Mouse (Mus musculus) brain, embryonic 18.5 days (tissue): ENCODE data around the gene Vgll4.

ENCODE experiments used
- DNase-seq: peaks from one replicate; pipeline ENCODE4 v3.0.0-alpha.2; 2012; ENCODE audit warnings: low read depth, low spot score

Gene Vgll4

GRCm38 (mm10) chr6:114919670-114920313 lies 50.0 kb downstream of the Vgll4 start:
- DNase-seq = no peak

DNA sequence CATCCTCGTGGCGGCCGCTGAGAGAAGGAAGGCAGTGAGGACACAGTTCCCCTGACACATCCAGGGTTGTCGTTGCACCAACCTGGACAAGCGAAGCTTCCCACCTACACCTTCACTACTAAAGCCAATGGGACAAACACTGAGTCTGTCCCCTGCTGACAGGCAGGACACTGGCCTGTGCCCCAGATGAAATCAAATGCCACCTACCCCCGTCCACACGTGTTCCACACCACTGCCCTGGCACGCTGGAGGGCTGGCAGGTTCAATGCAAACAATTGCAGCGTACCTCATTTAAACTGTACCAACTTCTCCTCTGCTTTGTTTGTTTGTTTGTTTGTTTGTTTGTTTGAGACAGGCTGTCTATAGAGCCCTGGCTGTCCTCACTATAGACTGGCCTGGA lies 50.8 kb downstream of the Vgll4 start:
- DNase-seq = no peak

DNA sequence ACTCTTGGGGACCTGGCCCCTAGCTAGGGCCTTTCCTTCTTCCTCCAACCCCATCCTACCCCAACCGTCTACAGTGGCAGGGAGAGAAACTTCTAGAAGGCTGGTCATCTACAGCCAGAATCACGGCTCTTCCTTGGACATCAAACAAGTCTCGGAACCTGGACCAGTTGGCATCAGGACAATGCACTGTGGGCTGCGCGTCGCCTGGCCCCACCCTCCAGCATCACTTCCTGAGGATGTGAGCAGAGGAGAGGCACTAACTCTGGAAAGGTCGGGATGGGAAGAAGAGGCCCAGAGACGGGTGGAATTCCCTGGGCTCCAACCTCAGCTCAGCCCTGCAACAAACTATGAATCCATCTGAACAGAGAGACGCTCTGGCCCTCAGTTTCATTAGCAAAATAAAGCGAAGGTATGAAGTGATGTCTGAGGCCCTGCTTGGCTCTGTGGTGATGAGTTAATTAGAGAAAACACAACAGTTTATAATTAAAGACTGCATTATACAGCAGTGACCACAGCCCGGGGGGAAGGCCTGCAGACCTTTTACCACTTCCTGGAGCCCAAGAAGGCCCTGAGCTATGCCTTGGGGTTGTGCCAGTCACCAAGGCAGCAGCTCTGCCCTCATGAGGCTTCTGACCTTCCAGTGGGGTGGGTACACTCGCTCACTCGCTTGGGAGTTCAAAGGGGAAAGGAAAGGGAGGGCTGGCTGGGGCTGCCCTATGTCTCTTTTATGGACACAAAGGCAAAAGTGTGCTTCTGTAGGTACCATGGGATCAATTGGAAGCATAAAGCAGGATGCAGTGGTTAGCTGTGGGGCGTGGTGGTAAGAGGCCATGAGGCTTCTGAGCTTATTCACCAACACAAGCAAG lies 51.8 kb downstream of the Vgll4 start:
- no peak for DNase-seq

GRCm38 (mm10) chr6:114917129-114917528 lies 52.7 kb downstream of the Vgll4 start:
- no peak for DNase-seq

DNA sequence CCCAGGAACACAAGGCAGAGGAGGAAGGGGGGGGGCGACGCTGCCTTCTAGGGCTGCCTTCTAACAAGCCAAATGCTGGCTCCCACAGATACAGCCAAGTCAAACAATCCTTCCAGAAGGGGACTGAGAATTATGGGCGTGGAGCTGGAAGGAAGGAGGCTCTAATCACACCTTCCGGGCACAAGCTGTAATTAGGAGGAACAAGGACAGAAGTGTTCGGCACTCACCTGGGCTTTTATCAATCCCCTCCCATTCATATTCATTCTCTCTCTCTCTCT lies 53.1 kb downstream of the Vgll4 start:
- DNase-seq = no peak

DNA sequence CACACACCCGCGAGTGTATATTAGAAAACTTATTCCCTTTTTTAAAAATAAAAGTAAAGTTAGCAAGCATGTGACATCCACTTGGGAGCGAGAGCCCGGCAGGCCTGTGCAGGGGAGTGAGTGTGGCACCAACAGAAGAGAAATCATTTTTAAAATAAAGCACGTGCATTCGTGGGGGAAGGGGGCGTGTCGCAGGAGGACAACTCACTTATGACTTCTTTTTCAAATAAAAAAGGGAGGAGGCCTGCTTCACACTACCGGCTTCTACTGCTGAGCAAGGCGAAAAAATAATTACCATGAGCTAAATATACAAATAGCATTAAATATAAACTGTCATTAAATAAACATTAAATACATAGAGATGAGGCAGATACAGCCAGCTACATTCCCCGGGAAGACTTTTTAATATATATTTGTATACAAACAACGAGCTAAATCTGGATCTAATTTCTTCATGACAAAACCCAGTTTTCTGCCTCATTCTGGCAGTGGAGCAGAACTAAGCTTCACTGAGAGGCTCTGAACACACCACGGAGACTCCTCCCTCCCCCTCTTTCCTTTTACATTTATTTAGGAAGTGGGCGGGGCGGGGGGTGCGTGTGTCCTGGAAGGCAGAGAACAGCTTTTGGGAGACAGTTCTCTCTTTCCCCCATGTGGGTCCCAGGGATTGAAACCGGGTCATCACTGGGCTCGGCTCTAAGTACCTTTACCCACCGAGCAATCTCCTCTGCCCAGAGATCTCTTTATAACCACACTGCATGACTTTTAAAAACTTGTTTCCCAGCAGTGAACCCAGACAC lies 53.7 kb downstream of the Vgll4 start:
- no peak for DNase-seq

DNA sequence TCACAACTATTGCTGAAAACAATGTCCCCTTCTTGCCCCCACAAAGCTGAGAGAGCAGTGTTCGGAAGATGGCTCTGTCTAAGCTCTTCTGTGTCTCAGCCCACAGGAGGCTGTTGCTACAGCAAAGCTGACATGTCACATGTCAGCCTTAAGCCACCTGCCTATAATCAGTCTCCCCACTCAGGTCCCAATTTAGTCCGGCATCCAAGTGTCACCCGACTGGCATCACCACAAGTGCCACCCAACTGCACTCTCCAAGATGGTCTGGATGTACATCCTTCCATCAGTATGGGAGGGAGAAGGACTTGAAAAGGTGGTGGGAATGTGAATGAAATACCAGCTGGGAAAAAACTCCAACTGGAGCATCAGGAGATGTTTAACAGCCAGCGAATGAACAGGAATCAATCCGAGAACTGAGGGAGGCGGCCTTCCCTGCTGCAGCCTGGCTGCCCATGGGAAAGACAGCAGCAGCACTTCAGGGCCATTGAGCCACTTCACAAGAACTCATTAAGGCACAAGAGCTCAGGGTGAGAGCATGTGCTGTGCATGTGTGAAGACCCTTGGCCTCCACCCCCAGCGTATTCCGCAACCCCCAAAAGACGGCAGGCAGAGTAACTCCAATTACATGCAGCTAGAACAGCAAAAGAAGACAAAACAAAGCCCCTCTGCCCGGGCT lies 55.6 kb downstream of the Vgll4 start:
- DNase-seq = no peak

- DNase-seq = no peak
Measured at GRCm38 (mm10) chr6:114913142-114913541, 56.7 kb downstream of the Vgll4 start.

DNA sequence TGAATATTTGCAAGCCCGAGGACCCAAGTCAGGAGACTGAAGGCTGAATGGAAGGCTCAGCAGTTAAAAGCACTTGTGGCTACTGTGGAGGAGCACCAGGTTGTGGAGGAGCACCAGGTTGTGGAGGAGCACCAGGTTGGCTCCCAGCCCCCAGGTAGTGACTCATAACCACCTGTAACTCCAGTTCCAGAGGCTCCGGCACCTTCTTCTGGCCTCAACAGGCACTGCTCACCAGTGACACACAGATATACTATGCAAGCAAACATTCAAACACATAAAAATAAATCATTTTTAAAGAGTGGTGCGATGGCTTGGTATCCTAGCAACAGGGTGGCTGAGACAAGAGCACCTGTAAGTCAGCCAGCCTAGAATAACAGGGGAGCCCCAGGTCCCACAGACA lies 58.3 kb downstream of the Vgll4 start:
- DNase-seq = no peak

- no peak for DNase-seq
Measured at GRCm38 (mm10) chr6:114909801-114910200, 60.0 kb downstream of the Vgll4 start.

DNA sequence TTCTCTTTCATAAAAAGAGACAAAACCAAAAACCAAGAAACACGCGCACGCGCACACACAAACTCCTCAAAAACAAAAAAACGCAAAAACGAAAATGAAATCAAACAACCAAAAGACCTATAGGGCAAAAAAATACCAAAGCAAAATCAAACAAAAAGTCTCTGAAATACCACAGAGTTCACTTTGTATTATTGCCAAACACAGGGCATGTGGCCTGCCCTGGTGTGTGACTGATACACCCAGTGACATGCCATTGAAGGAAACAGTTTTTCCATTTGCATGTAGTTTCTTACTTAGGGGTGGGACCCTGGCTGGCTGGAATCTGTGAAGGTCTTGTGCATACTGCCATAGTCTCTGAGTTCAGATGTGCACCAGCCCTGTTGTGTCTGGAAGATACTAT lies 62.3 kb downstream of the Vgll4 start:
- no peak for DNase-seq

GRCm38 (mm10) chr6:114906209-114906608 lies 63.6 kb downstream of the Vgll4 start:
- no peak for DNase-seq

DNA sequence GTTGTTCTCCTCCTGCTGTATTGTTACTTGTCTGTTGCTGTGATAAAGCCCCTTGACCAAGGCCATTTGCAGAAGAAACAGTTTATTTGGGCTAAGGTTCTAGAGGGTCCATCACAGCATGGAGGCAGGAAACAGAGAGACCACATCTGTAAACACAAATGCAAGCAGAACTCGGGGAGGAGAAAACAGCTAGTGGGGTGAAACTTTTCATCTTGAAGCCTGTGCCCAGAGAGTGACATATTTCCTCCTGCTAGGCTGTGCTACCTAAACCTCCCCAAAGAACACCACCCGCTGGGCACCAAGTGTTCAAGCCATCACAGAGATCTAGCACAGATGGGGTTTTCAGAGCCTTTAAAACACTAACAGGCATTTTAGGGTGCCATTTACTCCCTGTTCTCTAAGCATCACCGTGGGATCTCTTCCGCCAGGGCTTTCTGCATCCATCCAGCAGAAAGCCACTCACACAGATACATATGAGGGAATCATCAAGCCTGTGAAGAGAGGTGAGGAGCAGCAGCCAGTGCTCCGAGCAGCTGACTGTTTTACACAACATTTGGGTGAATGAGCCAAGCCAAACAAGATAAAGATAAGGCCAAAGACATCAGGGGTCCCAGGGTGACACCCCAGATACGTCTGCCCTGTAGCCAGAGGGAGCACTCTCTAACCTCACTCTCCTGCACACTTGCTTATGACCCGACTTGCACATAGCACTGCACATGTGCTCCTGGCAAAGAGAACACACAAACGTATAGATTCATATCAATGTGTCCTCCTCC lies 64.4 kb downstream of the Vgll4 start:
- no peak for DNase-seq

- DNase-seq = no peak
Measured at GRCm38 (mm10) chr6:114904818-114905217, 65.0 kb downstream of the Vgll4 start.

DNA sequence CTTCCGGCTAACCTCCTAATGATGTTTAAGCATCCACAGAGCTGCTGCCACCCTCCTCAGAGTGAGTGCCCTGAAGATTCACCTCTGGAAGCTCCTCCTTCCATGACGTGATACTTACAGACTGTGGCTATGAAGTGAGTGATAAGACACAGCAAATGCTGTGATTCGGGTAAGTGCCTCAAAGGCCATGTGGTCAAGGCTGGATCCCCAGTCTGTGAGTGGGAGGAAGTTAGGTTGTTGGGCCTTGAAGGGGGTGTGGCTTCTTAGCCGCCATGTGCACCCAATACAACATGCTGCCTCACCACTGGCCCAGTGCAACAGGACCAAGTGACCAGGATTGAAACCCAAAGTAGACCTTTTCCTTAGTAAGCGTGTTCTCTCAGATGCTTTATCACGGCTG lies 65.6 kb downstream of the Vgll4 start:
- DNase-seq = no peak

DNA sequence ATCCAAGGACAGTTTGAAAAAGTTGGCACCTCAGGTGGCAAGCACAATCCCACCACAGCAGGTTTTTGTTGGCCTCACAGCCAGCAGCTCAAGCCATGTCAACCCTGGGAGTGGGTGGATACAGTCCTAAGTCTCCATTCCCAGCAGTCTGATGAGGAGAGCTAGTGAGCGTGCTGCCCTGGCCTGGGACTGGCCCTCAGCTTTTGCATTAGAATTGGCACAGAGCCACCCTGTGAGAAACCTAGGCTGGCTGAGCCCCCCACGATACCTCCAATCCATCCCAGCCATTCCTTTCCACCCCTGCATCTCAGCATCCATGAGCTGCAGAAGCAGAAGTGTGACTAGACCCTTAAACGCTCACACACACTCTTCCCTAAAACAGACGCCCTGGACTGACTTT lies 67.9 kb downstream of the Vgll4 start:
- DNase-seq = no peak

GRCm38 (mm10) chr6:114901321-114901824 lies 68.4 kb downstream of the Vgll4 start:
- DNase-seq = no peak

GRCm38 (mm10) chr6:114900194-114900593 lies 69.6 kb downstream of the Vgll4 start:
- no peak for DNase-seq

GRCm38 (mm10) chr6:114899652-114900051 lies 70.1 kb downstream of the Vgll4 start:
- DNase-seq = no peak

DNA sequence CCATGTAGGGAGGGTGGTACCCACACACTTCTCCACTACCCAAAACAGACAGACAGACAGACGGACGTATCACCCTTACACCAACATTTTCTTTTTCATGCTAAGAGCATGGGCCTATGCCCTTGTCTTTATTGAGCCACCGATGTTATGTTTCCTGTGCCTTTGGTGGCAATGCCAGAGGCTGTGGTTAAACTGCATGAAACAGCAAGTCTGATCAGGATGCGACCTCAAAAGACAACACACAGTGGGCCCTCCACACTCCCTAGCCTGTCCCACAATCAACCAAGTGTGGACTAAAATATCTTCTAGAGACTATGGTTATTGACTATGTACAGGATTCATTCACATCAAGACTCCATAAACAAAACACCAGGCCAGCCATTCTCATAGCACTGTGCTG lies 70.8 kb downstream of the Vgll4 start:
- no peak for DNase-seq

DNA sequence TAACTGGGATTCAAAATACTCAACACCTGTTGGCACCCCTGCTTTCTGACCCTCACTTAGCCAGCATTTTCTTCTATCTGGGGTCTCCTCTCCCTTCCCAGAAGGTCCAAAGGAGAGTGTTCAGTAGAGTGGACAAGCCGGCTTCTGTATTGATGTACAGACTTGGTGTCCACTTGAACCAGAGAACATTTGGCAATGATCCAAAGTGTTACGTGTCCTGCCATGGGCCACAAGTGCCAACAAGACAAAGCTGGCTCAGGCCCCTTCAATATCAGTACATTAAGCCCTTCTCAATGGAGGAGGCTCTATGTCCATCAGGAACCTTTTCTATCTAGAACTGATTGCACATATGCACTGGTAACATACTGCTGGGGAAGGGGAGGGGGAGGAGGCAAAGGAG lies 73.5 kb downstream of the Vgll4 start:
- no peak for DNase-seq
